Comparison of ENCODE assay signal across 10 mouse cellular contexts in the genomic region with DNA sequence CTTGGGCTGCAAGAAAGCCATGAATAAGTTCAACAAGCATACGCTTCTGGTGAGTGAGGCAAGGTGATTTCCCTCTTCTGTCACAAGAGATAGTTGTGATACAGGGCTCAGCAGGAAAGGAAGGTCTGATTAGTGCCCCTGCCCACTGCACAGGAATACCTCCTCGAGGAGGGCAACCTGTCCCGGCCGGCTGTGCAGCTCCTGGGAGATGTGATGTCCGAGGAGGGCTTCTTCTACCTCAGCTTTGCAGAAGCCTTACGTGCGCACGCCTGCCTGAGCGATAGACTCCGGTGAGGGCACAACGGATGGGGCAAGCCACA. TPM values are rescaled to one million over a fixed set of nuclear protein-coding genes. Genes with fewer than 3 reads are reported as not detected.
A peak's percentile ranks its signal among the peaks of the same experiment; 100 is the strongest.
DNase-seq lines count a peak whose midpoint lies in the region; ATAC-seq and TF ChIP-seq lines count a peak whose summit lies in the region.
"Had no signal": no experiment of that assay in that cellular context is flagged by ENCODE, and none has a peak within 500 bp of the region (broad histone marks: within the 10 kb centered on the region; RNA-seq: fewer than 3 reads in every experiment).

No protein-coding gene starts in this region.

- peak overlapping the region; percentile 52 for H3K9ac ChIP-seq in liver, embryonic 11.5 days (ENCODE audit: low read depth, low read length)
- H3K9ac ChIP-seq in forebrain, embryonic 11.5 days (ENCODE audit: low read length) = no peak overlapping the region; the same call in 1 of the 2 replicates
- 0 out of 2 replicates have a peak overlapping the region, but pooled peaks have one; percentile 31 for H3K9ac ChIP-seq in intestine, postnatal 0 days (ENCODE audit: low read depth, low read length)
- H3K9ac ChIP-seq in neural tube, embryonic 13.5 days = peak overlapping the region; percentile 65

- no peak overlapping the region for H3K27ac ChIP-seq in liver, embryonic 11.5 days (ENCODE audit: low read depth, low read length)
- H3K27ac ChIP-seq in forebrain, embryonic 11.5 days (ENCODE audit: low read depth, low read length) = no peak overlapping the region
- H3K27ac ChIP-seq in intestine, postnatal 0 days (ENCODE audit: low read depth, low read length) = no peak overlapping the region
- no peak overlapping the region for H3K27ac ChIP-seq in neural tube, embryonic 13.5 days (replicated peaks)

- no peak for DNase-seq in liver, embryonic 11.5 days (ENCODE audit: low spot score)
- no peak for DNase-seq in liver
- no peak for DNase-seq in forebrain, embryonic 11.5 days (ENCODE audit: low spot score)
- DNase-seq in cerebellum, postnatal 10 days = no peak
- no peak for DNase-seq in frontal cortex, postnatal 25 days (ENCODE audit: low spot score in 2 of 2)
- no peak for DNase-seq in cerebellum, adult 11-12 months
- DNase-seq: kidney, adult 8-10 months had no signal

- H3K9me3 ChIP-seq in liver, embryonic 11.5 days (ENCODE audit: control insufficient read depth, low read length) = no peaks in the 10 kb centered on the region
- no peaks in the 10 kb centered on the region for H3K9me3 ChIP-seq in forebrain, embryonic 11.5 days (ENCODE audit: control insufficient read depth, low read length)
- no peaks in the 10 kb centered on the region for H3K9me3 ChIP-seq in intestine, postnatal 0 days (ENCODE audit: control insufficient read depth)
- H3K9me3 ChIP-seq in neural tube, embryonic 13.5 days = no peaks in the 10 kb centered on the region

- H3K36me3 ChIP-seq in liver, embryonic 11.5 days (ENCODE audit: control insufficient read depth, insufficient read depth, low read length) = peaks cover 22% of the 10 kb centered on the region
- H3K36me3 ChIP-seq in forebrain, embryonic 11.5 days (ENCODE audit: control insufficient read depth, insufficient read depth, low read length) = no peaks in the 10 kb centered on the region; the same call in 1 of the 2 replicates
- H3K36me3 ChIP-seq in intestine, postnatal 0 days (ENCODE audit: control insufficient read depth, insufficient read depth) = peaks cover 42% of the 10 kb centered on the region
- H3K36me3 ChIP-seq in neural tube, embryonic 13.5 days = peaks cover 39% of the 10 kb centered on the region

- peaks cover 20% of the 10 kb centered on the region for H3K4me1 ChIP-seq in liver, embryonic 11.5 days (replicated peaks; ENCODE audit: control insufficient read depth, insufficient read depth, low read length)
- peaks cover 10% of the 10 kb centered on the region for H3K4me1 ChIP-seq in forebrain, embryonic 11.5 days (replicated peaks; ENCODE audit: control insufficient read depth, insufficient read depth, low read length)
- H3K4me1 ChIP-seq in intestine, postnatal 0 days (replicated peaks; ENCODE audit: control insufficient read depth, insufficient read depth, low read length) = 0 out of 2 replicates have a peak, but pooled peaks cover 5% of the 10 kb centered on the region
- H3K4me1 ChIP-seq in neural tube, embryonic 13.5 days (replicated peaks) = peaks cover 24% of the 10 kb centered on the region

- no peak for ATAC-seq in liver, embryonic 11.5 days (replicated peaks; ENCODE audit: low FRiP score)
- no peak for ATAC-seq in forebrain, embryonic 11.5 days (replicated peaks; ENCODE audit: low FRiP score)
- peak; percentile 31 for ATAC-seq in intestine, postnatal 0 days
- ATAC-seq in neural tube, embryonic 13.5 days (ENCODE audit: low read depth) = no peak
- ATAC-seq: Patski had no signal

- H3K27me3 ChIP-seq in liver, embryonic 11.5 days (replicated peaks; ENCODE audit: control insufficient read depth, insufficient read depth, low read length) = peaks cover 11% of the 10 kb centered on the region
- H3K27me3 ChIP-seq in forebrain, embryonic 11.5 days (ENCODE audit: control insufficient read depth, insufficient read depth, low read length) = peaks cover 18% of the 10 kb centered on the region
- no peaks in the 10 kb centered on the region for H3K27me3 ChIP-seq in intestine, postnatal 0 days (replicated peaks; ENCODE audit: control insufficient read depth, insufficient read depth, low read length)
- peaks cover 40% of the 10 kb centered on the region for H3K27me3 ChIP-seq in neural tube, embryonic 13.5 days
- H3K27me3 ChIP-seq: Patski had no signal

- peak overlapping the region; percentile 76 for H3K4me2 ChIP-seq in liver, embryonic 11.5 days
- peak overlapping the region; percentile 44 for H3K4me2 ChIP-seq in forebrain, embryonic 11.5 days (ENCODE audit: low read depth, low read length, severe bottlenecking)
- H3K4me2 ChIP-seq in intestine, postnatal 0 days (replicated peaks; ENCODE audit: low read depth) = peak overlapping the region; percentile 68
- peak overlapping the region; percentile 49 for H3K4me2 ChIP-seq in neural tube, embryonic 13.5 days

- TF ChIP-seq CTCF in intestine, postnatal 0 days (IDR thresholded peaks at IDR 0.05; ENCODE audit: low read depth) = no peak

- H3K4me3 ChIP-seq in liver, embryonic 11.5 days (ENCODE audit: low read depth, low read length) = peak overlapping the region; percentile 43
- peak overlapping the region; percentile 20 for H3K4me3 ChIP-seq in forebrain, embryonic 11.5 days (ENCODE audit: low read depth, low read length)
- H3K4me3 ChIP-seq in intestine, postnatal 0 days (ENCODE audit: low read depth, low read length) = peak overlapping the region; percentile 28; the same call in 1 of the 2 replicates
- peak overlapping the region; percentile 23 for H3K4me3 ChIP-seq in neural tube, embryonic 13.5 days

- WGBS in liver, embryonic 11.5 days = 17% methylated on average over 11 of the region's 11 CpGs
- WGBS in forebrain, embryonic 11.5 days = 22% methylated on average over 11 of the region's 11 CpGs
- WGBS in intestine, postnatal 0 days = 33% methylated on average over 11 of the region's 11 CpGs
- WGBS in neural tube, embryonic 13.5 days = 30% methylated on average over 11 of the region's 11 CpGs

RNA-seq across cellular contexts. Expression of gene Akt1s1, which starts 9.7 kb away (rescaled TPM):
- 46.5 and 53.9 TPM in 2 replicates for polyA plus RNA-seq in liver, embryonic 11.5 days (2014; fragmentation: Nextera tagmentation; extraction: Ambion mirVana)
- 79.9 and 83.0 TPM in 2 replicates for polyA plus RNA-seq in forebrain, embryonic 11.5 days (2014; fragmentation: Nextera tagmentation; extraction: Ambion mirVana)
- polyA plus RNA-seq in intestine, postnatal 0 days (2015; fragmentation: Nextera tagmentation; extraction: Ambion mirVana) = 71.6 and 76.5 TPM in 2 replicates
- polyA plus RNA-seq in neural tube, embryonic 13.5 days (2015; fragmentation: Nextera tagmentation; extraction: Ambion mirVana) = 89.7 and 99.0 TPM in 2 replicates

RNA-seq across cellular contexts. Expression of gene Tbc1d17, which starts 9.7 kb away (rescaled TPM):
- 50.5 and 53.3 TPM in 2 replicates for polyA plus RNA-seq in liver, embryonic 11.5 days (2014; fragmentation: Nextera tagmentation; extraction: Ambion mirVana)
- 67.6 and 69.9 TPM in 2 replicates for polyA plus RNA-seq in forebrain, embryonic 11.5 days (2014; fragmentation: Nextera tagmentation; extraction: Ambion mirVana)
- polyA plus RNA-seq in intestine, postnatal 0 days (2015; fragmentation: Nextera tagmentation; extraction: Ambion mirVana) = 47.4 and 48.5 TPM in 2 replicates
- polyA plus RNA-seq in neural tube, embryonic 13.5 days (2015; fragmentation: Nextera tagmentation; extraction: Ambion mirVana) = 94.0 and 101 TPM in 2 replicates

RNA-seq across cellular contexts. Expression of gene Pnkp, which starts 17.8 kb away (rescaled TPM):
- 30.9 and 32.5 TPM in 2 replicates for polyA plus RNA-seq in liver, embryonic 11.5 days (2014; fragmentation: Nextera tagmentation; extraction: Ambion mirVana)
- polyA plus RNA-seq in forebrain, embryonic 11.5 days (2014; fragmentation: Nextera tagmentation; extraction: Ambion mirVana) = 31.6 and 32.1 TPM in 2 replicates
- polyA plus RNA-seq in intestine, postnatal 0 days (2015; fragmentation: Nextera tagmentation; extraction: Ambion mirVana) = 27.7 and 32.0 TPM in 2 replicates
- polyA plus RNA-seq in neural tube, embryonic 13.5 days (2015; fragmentation: Nextera tagmentation; extraction: Ambion mirVana) = 30.2 and 31.6 TPM in 2 replicates

RNA-seq across cellular contexts. Expression of gene Atf5, which starts 22.7 kb away (rescaled TPM):
- 3.9 and 4.2 TPM in 2 replicates for polyA plus RNA-seq in liver, embryonic 11.5 days (2014; fragmentation: Nextera tagmentation; extraction: Ambion mirVana)
- 3.2 and 3.4 TPM in 2 replicates for polyA plus RNA-seq in forebrain, embryonic 11.5 days (2014; fragmentation: Nextera tagmentation; extraction: Ambion mirVana)
- 6.5 and 6.6 TPM in 2 replicates for polyA plus RNA-seq in intestine, postnatal 0 days (2015; fragmentation: Nextera tagmentation; extraction: Ambion mirVana)
- 4.1 and 4.8 TPM in 2 replicates for polyA plus RNA-seq in neural tube, embryonic 13.5 days (2015; fragmentation: Nextera tagmentation; extraction: Ambion mirVana)

RNA-seq across cellular contexts. Expression of gene Il4i1, which starts 22.9 kb away (rescaled TPM):
- 1.3 and 2.9 TPM in 2 replicates for polyA plus RNA-seq in liver, embryonic 11.5 days (2014; fragmentation: Nextera tagmentation; extraction: Ambion mirVana)
- polyA plus RNA-seq in forebrain, embryonic 11.5 days (2014; fragmentation: Nextera tagmentation; extraction: Ambion mirVana) = 1.1 and 1.4 TPM in 2 replicates
- 0.82 and 0.89 TPM in 2 replicates for polyA plus RNA-seq in intestine, postnatal 0 days (2015; fragmentation: Nextera tagmentation; extraction: Ambion mirVana)
- 1.1 and 2.0 TPM in 2 replicates for polyA plus RNA-seq in neural tube, embryonic 13.5 days (2015; fragmentation: Nextera tagmentation; extraction: Ambion mirVana)
